Mouse (Mus musculus) ES-E14 (cell line): ENCODE measurements around the gene Scfd2.

Source experiments
- CHD2 ChIP-seq: IDR thresholded peaks from 2 replicates; pipeline ENCODE4 v1.6.1; 2014; ENCODE audit warnings: mild to moderate bottlenecking, low read depth, low read length, inconsistent platforms
- ZC3H11A ChIP-seq: IDR thresholded peaks from 2 replicates; pipeline ENCODE4 v1.6.1; 2012; ENCODE audit warnings: low read depth, mild to moderate bottlenecking, inconsistent platforms, low read length, borderline replicate concordance
- ZNF384 ChIP-seq: IDR thresholded peaks from 2 replicates; pipeline ENCODE4 v1.6.1; 2012; ENCODE audit warnings: low read depth, low read length, inconsistent platforms

GRCm38 (mm10) chr5:74159906-74160305, 371.7 kb downstream of the Scfd2 start:
- TF ChIP-seq ZC3H11A: no peak
- no peak for TF ChIP-seq ZNF384
- no peak for TF ChIP-seq CHD2
